Mouse (Mus musculus) MEL (cell line): ENCODE results near the gene Cbs.

Source experiments
- BHLHE40 ChIP-seq: IDR thresholded peaks from 2 replicates; pipeline ENCODE4 v1.6.1; 2012; ENCODE audit warnings: low read depth, mild to moderate bottlenecking, inconsistent platforms, low read length, improper control_type of control experiment, borderline replicate concordance
- CTCF ChIP-seq, 3 experiments: IDR thresholded peaks in 2 of 3; conservative IDR thresholded peaks in 1 of 3; 2 replicates each; pipeline ENCODE4 v1.5.1; 2011 to 2012; ENCODE audit warnings: low read length in 3 of 3, low read depth in 2 of 3, mild to moderate bottlenecking in 2 of 3, improper control_type of control experiment in 1 of 3, inconsistent platforms in 1 of 3, mixed read lengths in 1 of 3, moderate library complexity in 1 of 3; ENCODE audit not compliant: control insufficient read depth in 1 of 3, insufficient read depth in 1 of 3, poor library complexity in 1 of 3, severe bottlenecking in 1 of 3
- MAZ ChIP-seq: IDR thresholded peaks from 2 replicates; pipeline ENCODE4 v1.6.1; 2012; ENCODE audit warnings: low read depth, mild to moderate bottlenecking, inconsistent platforms, low read length, improper control_type of control experiment
- NELFE ChIP-seq: IDR thresholded peaks from 2 replicates; pipeline ENCODE4 v1.6.1; 2011; ENCODE audit warnings: low read depth, low read length, improper control_type of control experiment
- POLR2A ChIP-seq, 2 experiments: IDR thresholded peaks; 2 replicates each; pipeline ENCODE4 v1.6.1; 2011 to 2012; ENCODE audit warnings: low read length in 2 of 2, mild to moderate bottlenecking in 2 of 2, control low read depth in 1 of 2, improper control_type of control experiment in 1 of 2, low read depth in 1 of 2, moderate library complexity in 1 of 2; ENCODE audit not compliant: control insufficient read depth in 1 of 2, insufficient read depth in 1 of 2, poor library complexity in 1 of 2
- UBTF ChIP-seq: IDR thresholded peaks from 2 replicates; pipeline ENCODE4 v1.6.1; 2012; ENCODE audit warnings: low read depth, mild to moderate bottlenecking, inconsistent platforms, low read length, improper control_type of control experiment, moderate library complexity, borderline replicate concordance; ENCODE audit not compliant: insufficient read depth
- USF2 ChIP-seq, 2 experiments: IDR thresholded peaks; 2 replicates each; pipeline ENCODE4 v1.6.1; 2011 to 2012; ENCODE audit warnings: improper control_type of control experiment in 2 of 2, low read length in 2 of 2, borderline replicate concordance in 1 of 2, inconsistent platforms in 1 of 2, low read depth in 1 of 2, mild to moderate bottlenecking in 1 of 2; ENCODE audit not compliant: insufficient read depth in 1 of 2

- no peak for TF ChIP-seq POLR2A (IDR thresholded peaks at IDR 0.05; ENCODE audit: control insufficient read depth in 1 of 2, insufficient read depth in 1 of 2, low read depth in 1 of 2, low read length in 2 of 2, poor library complexity in 1 of 2)
- no peak for TF ChIP-seq MAZ
- TF ChIP-seq USF2 (IDR thresholded peaks at IDR 0.05; ENCODE audit: borderline replicate concordance in 1 of 2, insufficient read depth in 1 of 2, low read depth in 1 of 2, low read length in 2 of 2) = no peak
- TF ChIP-seq NELFE = no peak
- no peak for TF ChIP-seq UBTF
- no peak for TF ChIP-seq BHLHE40
- no peak for TF ChIP-seq CTCF (IDR thresholded peaks at IDR 0.05 in 2 of 3, conservative IDR thresholded peaks at IDR 0.05 in 1 of 3; ENCODE audit: control insufficient read depth in 1 of 3, insufficient read depth in 1 of 3, low read depth in 2 of 3, low read length in 3 of 3, poor library complexity in 1 of 3, severe bottlenecking in 1 of 3)
These were observed 66.6 kb downstream of the Cbs start for GRCm38 (mm10) chr17:31570321-31570925.
